Comparison of ENCODE assay signal across 23 mouse cellular contexts in the genomic region with DNA sequence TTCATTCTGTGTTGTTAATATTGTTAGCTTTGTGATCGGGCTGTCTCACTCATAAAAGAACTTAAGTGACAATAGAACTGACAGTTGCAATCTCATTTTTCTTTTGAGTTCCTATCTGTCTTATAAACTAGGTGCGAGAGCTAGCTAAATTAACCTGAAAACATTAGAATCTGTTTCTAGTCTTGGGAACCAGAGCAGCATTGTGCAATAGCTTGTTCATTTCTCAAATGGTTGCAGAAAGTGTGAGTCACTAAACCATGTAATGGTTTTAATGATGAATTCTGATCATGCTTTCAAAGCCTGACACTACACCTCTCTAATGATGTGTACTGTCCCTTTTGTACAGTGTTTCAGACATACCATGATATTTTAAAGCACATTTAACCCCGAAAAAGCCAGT.
DNase-seq lines count a peak whose midpoint lies in the region; ATAC-seq and TF ChIP-seq lines count a peak whose summit lies in the region.
"Had no signal": no experiment of that assay in that cellular context is flagged by ENCODE, and none has a peak within 500 bp of the region (broad histone marks: within the 10 kb centered on the region; RNA-seq: fewer than 3 reads in every experiment).

No protein-coding gene starts in this region.

- H3K27me3 ChIP-seq in myocyte (ENCODE audit: control insufficient read depth, insufficient read depth, insufficient read length) = no peaks in the 10 kb centered on the region
- no peaks in the 10 kb centered on the region for H3K27me3 ChIP-seq in forebrain, embryonic 10.5 days (ENCODE audit: poor library complexity, severe bottlenecking)
- no peaks in the 10 kb centered on the region for H3K27me3 ChIP-seq in midbrain, embryonic 16.5 days (ENCODE audit: control insufficient read depth, insufficient read depth, low read depth, low read length)
- H3K27me3 ChIP-seq: CH12.LX; embryonic facial prominence, embryonic 12.5 days; forebrain, embryonic 12.5 days; forebrain, embryonic 15.5 days had no signal

- no peaks in the 10 kb centered on the region for H3K4me1 ChIP-seq in forebrain, embryonic 10.5 days
- H3K4me1 ChIP-seq in midbrain, embryonic 16.5 days (ENCODE audit: control insufficient read depth, insufficient read depth, low read length) = no peaks in the 10 kb centered on the region
- H3K4me1 ChIP-seq: embryonic facial prominence, embryonic 10.5 days; embryonic facial prominence, embryonic 12.5 days; forebrain, embryonic 12.5 days; forebrain, embryonic 15.5 days had no signal

- H3K27ac ChIP-seq in forebrain, embryonic 10.5 days = no peak overlapping the region
- H3K27ac ChIP-seq in midbrain, embryonic 16.5 days (ENCODE audit: low read length) = no peak overlapping the region
- H3K27ac ChIP-seq: embryonic facial prominence, embryonic 10.5 days; embryonic facial prominence, embryonic 12.5 days; forebrain, embryonic 12.5 days; forebrain, embryonic 15.5 days had no signal

- no peak overlapping the region for H3K4me2 ChIP-seq in myocyte (ENCODE audit: low read depth)
- H3K4me2 ChIP-seq in midbrain, embryonic 16.5 days (ENCODE audit: low read length) = no peak overlapping the region
- H3K4me2 ChIP-seq: embryonic facial prominence, embryonic 12.5 days; forebrain, embryonic 12.5 days; forebrain, embryonic 15.5 days had no signal

- H3K79me2 ChIP-seq in myocyte (ENCODE audit: control insufficient read depth, insufficient read depth) = no peaks in the 10 kb centered on the region

- no peak overlapping the region for H3K9ac ChIP-seq in midbrain, embryonic 16.5 days (ENCODE audit: low read depth, low read length)
- H3K9ac ChIP-seq: embryonic facial prominence, embryonic 12.5 days; forebrain, embryonic 12.5 days; forebrain, embryonic 15.5 days; forebrain, postnatal 0 days had no signal

- DNase-seq in 416B (ENCODE audit: low read depth) = peak; percentile 69
- peak; percentile 64 for DNase-seq in Muller cell, postnatal 12 days (ENCODE audit: inconsistent ontology term)
- DNase-seq in forebrain, embryonic 10.5 days (ENCODE audit: extremely low spot score, low spot score) = no peak
- DNase-seq in lung, adult 18-20 months = no peak
- DNase-seq: adrenal gland, adult 2 months; adrenal gland, postnatal 10 days; adrenal gland, postnatal 25 days; cerebellum, adult 11 months; cerebellum, adult 18-20 months; cerebellum, adult 8-10 months; cerebellum, postnatal 10 days; cerebellum, postnatal 25 days; forebrain, postnatal 0 days had no signal

- no peak for TF ChIP-seq POLR2A in myocyte (IDR thresholded peaks at IDR 0.05; ENCODE audit: insufficient read length, low read depth)

- H3K4me3 ChIP-seq in myocyte = no peak overlapping the region
- no peak overlapping the region for H3K4me3 ChIP-seq in forebrain, embryonic 10.5 days
- no peak overlapping the region for H3K4me3 ChIP-seq in midbrain, embryonic 16.5 days (ENCODE audit: low read depth, low read length)
- H3K4me3 ChIP-seq: embryonic facial prominence, embryonic 10.5 days; embryonic facial prominence, embryonic 12.5 days; forebrain, embryonic 12.5 days; forebrain, embryonic 15.5 days had no signal

- no peak for ATAC-seq in midbrain, embryonic 16.5 days
- ATAC-seq: CD4-positive, CD25-positive, alpha-beta regulatory T cell, adult 4 months; forebrain, embryonic 15.5 days; forebrain, postnatal 0 days; Patski had no signal

- H3ac ChIP-seq in myocyte (ENCODE audit: control insufficient read depth, insufficient read length) = no peak overlapping the region

- 86% methylated on average over 3 of the region's 3 CpGs for WGBS in forebrain, embryonic 10.5 days
- 80% methylated on average over 3 of the region's 3 CpGs for WGBS in midbrain, embryonic 16.5 days

- H3K36me3 ChIP-seq in myocyte (ENCODE audit: control insufficient read depth, insufficient read depth) = no peaks in the 10 kb centered on the region
- no peaks in the 10 kb centered on the region for H3K36me3 ChIP-seq in forebrain, embryonic 10.5 days (replicated peaks)
- no peaks in the 10 kb centered on the region for H3K36me3 ChIP-seq in midbrain, embryonic 16.5 days (ENCODE audit: control insufficient read depth, insufficient read depth, low read length)
- H3K36me3 ChIP-seq: embryonic facial prominence, embryonic 10.5 days; embryonic facial prominence, embryonic 12.5 days; forebrain, embryonic 12.5 days; forebrain, embryonic 15.5 days; G1E had no signal

- H3K9me3 ChIP-seq in forebrain, embryonic 10.5 days = no peaks in the 10 kb centered on the region
- no peaks in the 10 kb centered on the region for H3K9me3 ChIP-seq in midbrain, embryonic 16.5 days (replicated peaks; ENCODE audit: control insufficient read depth, low read length, poor library complexity, severe bottlenecking)
- H3K9me3 ChIP-seq: embryonic facial prominence, embryonic 10.5 days; embryonic facial prominence, embryonic 12.5 days; forebrain, embryonic 12.5 days; forebrain, embryonic 15.5 days had no signal

TF ChIP-seq in myocyte, 11 proteins besides CTCF, POLR2A, EP300 and RAD21:
- no peak for TF ChIP-seq TCF12 (IDR thresholded peaks at IDR 0.05; ENCODE audit: insufficient read depth, poor library complexity, severe bottlenecking)
- no peak for TF ChIP-seq MAX (IDR thresholded peaks at IDR 0.05; ENCODE audit: low read depth)
- peak; percentile 86 for TF ChIP-seq CEBPB (IDR thresholded peaks at IDR 0.05; ENCODE audit: insufficient read depth, poor library complexity, severe bottlenecking)
- no peak for TF ChIP-seq REST (IDR thresholded peaks at IDR 0.05; ENCODE audit: insufficient read depth, insufficient read length)

Comparison
In these comparisons a context has a peak if more than half of its experiments do, and no peak if none do; other contexts are left out.
1. DNase-seq: peak in 416B (single experiment) and Muller cell, postnatal 12 days (single experiment); none in forebrain, embryonic 10.5 days (single experiment) and lung, adult 18-20 months (0 of 2).